Mouse (Mus musculus): ENCODE data around the gene Pgs1. TPM values are rescaled to one million over a fixed set of nuclear protein-coding genes. Genes with fewer than 3 reads are reported as not detected.
A peak's percentile ranks its signal among the peaks of the same experiment; 100 is the strongest.

Pgs1 gene
- total and polyA plus RNA-seq, 2 experiments from 2014 or later, result 55.0 to 62.0 TPM

DNA sequence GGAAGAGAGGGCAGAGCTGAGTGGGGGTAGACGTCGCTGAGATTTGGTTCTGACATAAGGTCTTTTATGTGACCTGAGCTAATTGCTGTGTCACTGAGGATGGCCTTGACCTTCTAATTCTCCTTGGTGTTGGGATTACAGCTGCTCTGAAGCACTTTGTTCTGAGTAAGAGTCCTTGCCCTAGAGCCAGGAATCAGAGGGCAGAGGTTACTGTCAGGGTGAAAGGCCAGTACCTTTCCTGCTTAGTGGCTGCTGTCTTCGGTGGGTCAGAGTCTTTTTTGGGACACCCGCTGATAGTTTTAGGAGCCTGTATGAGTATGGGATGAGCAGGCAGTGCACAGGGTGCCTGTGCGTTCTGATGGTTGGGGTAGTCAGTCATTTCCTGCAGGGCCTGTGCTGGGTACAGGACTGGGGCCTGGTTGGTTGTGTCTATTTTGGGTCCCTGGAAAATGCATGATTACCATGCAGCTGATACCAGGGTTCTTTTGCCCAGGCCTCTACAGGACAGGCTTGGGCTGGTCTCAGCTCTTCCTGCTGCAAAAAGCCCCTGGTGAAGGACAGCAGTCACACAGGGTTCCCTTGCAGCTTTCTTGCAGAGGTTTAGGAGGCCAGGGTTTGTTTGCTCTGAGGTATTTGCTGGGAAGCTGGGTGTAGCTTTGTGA is 22.2 kb downstream of the Pgs1 start:
- 49% methylated on average over 5 of the region's 5 CpGs for WGBS
- TF ChIP-seq CTCF (IDR thresholded peaks at IDR 0.05), result no peak
- Histone ChIP-seq H3K9ac (replicated peaks; ENCODE audit: low read length, poor library complexity, severe bottlenecking) (no peak overlapping the region), H3K4me2 (ENCODE audit: low read depth, low read length, poor library complexity, severe bottlenecking) (no peak overlapping the region), H3K9me3 (ENCODE audit: low read length) (no peaks in the 10 kb centered on the region), H3K4me3 (ENCODE audit: low read depth, low read length) (no peak overlapping the region), H3K27ac (ENCODE audit: low read depth, low read length) (no peak overlapping the region), H3K36me3 (ENCODE audit: insufficient read depth, low read length) (peaks cover 33% of the 10 kb centered on the region), H3K27me3 (ENCODE audit: insufficient read depth, low read length) (no peaks in the 10 kb centered on the region), H3K4me1 (ENCODE audit: insufficient read depth, low read length) (no peaks in the 10 kb centered on the region)
- no peak for DNase-seq (ENCODE audit: low spot score)
- no peak for ATAC-seq (ENCODE audit: low FRiP score)

DNA sequence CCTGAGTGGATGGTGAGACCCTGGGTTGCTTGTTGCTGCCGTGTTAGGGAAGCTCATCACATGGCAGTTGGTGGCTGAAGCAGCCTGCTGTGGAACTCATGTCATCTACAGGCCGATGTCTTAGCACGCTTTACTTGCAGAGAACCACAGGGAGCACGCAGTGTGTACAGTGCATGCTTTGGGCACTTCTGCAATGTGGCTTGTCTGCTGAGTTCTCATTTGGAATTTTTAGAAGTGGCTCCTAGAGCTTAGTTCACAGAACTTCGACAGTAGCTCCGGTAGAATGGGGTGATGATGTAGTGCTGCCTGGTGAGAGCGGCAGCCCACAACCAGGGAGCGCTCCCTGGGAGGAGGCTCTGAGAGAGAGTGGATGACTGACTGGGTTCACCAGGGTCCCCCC is 22.8 kb downstream of the Pgs1 start:
- Histone ChIP-seq H3K27ac (ENCODE audit: low read depth, low read length) (no peak overlapping the region), H3K9ac (replicated peaks; ENCODE audit: low read length, poor library complexity, severe bottlenecking) (no peak overlapping the region), H3K4me2 (ENCODE audit: low read depth, low read length, poor library complexity, severe bottlenecking) (no peak overlapping the region), H3K4me3 (ENCODE audit: low read depth, low read length) (no peak overlapping the region), H3K27me3 (ENCODE audit: insufficient read depth, low read length) (no peaks in the 10 kb centered on the region), H3K9me3 (ENCODE audit: low read length) (no peaks in the 10 kb centered on the region), H3K36me3 (ENCODE audit: insufficient read depth, low read length) (peaks cover 33% of the 10 kb centered on the region), H3K4me1 (ENCODE audit: insufficient read depth, low read length) (no peaks in the 10 kb centered on the region)
- TF ChIP-seq CTCF (IDR thresholded peaks at IDR 0.05), result no peak
- ATAC-seq (ENCODE audit: low FRiP score) (no peak), DNase-seq (ENCODE audit: low spot score) (no peak)
- 77% methylated on average over 8 of the region's 8 CpGs for WGBS

DNA sequence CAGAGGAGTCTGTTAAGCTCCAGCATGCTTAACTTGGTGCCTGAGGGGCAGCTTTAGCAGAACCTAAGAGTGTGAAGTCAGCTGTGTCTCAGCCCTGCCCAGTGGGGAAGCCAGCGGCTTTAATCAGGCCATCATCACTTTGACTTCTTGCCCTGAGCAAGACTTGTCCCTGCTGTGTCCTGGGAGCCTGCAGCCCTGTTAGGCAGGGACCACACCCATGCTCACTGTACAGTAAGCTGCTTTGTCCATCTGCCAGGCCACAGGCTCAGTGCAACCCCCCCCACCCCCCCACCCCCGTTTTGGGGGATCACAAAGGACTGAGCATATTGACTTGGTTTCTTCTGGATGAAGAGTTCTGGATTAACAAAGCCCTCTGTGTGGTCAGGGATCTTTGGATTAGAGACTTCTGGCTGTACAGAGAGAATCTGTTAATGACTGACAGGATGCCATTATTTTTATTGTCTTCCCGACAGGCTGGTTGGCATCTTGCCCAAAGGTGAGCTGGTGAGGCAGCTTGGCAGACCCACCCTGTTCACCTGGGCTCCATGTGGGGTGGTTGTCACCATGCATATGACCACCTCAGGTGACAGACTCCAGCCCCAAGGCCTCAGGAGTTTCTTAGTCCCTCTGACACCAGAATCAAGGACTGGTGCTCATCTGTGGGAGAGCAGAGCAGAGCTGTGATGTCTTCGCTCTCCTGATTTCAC is 23.9 kb downstream of the Pgs1 start:
- TF ChIP-seq CTCF (IDR thresholded peaks at IDR 0.05), result no peak
- Histone ChIP-seq H3K4me1 (ENCODE audit: insufficient read depth, low read length) (no peaks in the 10 kb centered on the region), H3K9ac (replicated peaks; ENCODE audit: low read length, poor library complexity, severe bottlenecking) (0 out of 2 replicates have a peak overlapping the region, but pooled peaks have one; percentile 13), H3K4me3 (ENCODE audit: low read depth, low read length) (no peak overlapping the region), H3K27ac (ENCODE audit: low read depth, low read length) (no peak overlapping the region), H3K9me3 (ENCODE audit: low read length) (no peaks in the 10 kb centered on the region), H3K27me3 (ENCODE audit: insufficient read depth, low read length) (no peaks in the 10 kb centered on the region), H3K4me2 (ENCODE audit: low read depth, low read length, poor library complexity, severe bottlenecking) (no peak overlapping the region), H3K36me3 (ENCODE audit: insufficient read depth, low read length) (peaks cover 23% of the 10 kb centered on the region)
- DNase-seq (ENCODE audit: low spot score) (peak; percentile 57), ATAC-seq (ENCODE audit: low FRiP score) (no peak)
- 40% methylated on average over 4 of the region's 4 CpGs for WGBS

DNA sequence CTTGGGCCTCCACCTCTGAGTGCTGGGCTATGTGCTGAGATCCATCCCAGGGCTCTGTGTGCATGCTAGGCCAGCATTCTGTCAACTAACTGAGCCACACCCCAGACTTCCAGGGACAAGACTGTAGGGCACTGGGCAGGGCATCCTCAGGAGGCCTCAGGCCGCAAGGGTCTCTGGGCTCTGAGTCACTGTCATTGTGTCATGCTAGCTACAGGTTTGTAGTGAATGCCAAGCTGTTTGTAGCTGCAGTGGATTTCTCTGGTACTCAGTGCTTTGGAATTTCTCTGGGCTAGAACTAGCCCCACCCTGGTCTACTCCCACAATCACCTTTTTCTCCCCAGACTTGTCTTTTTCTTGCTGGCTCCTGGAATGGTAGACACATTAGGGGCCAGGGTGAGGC is 26.5 kb downstream of the Pgs1 start:
- no peaks in the 10 kb centered on the region for H3K27me3 ChIP-seq (ENCODE audit: insufficient read depth, low read length)
- no peak overlapping the region for H3K27ac ChIP-seq (ENCODE audit: low read depth, low read length)
- H3K36me3 ChIP-seq (ENCODE audit: insufficient read depth, low read length), result peaks cover 16% of the 10 kb centered on the region
- TF ChIP-seq CTCF (IDR thresholded peaks at IDR 0.05), result no peak
- ATAC-seq (ENCODE audit: low FRiP score), result no peak
- no peak overlapping the region for H3K4me2 ChIP-seq (ENCODE audit: low read depth, low read length, poor library complexity, severe bottlenecking)
- H3K4me3 ChIP-seq (ENCODE audit: low read depth, low read length), result no peak overlapping the region
- H3K9me3 ChIP-seq (ENCODE audit: low read length), result no peaks in the 10 kb centered on the region
- 90% methylated on average over 1 of the region's 1 CpGs for WGBS
- DNase-seq (ENCODE audit: low spot score), result no peak
- no peaks in the 10 kb centered on the region for H3K4me1 ChIP-seq (ENCODE audit: insufficient read depth, low read length)
- H3K9ac ChIP-seq (replicated peaks; ENCODE audit: low read length, poor library complexity, severe bottlenecking), result no peak overlapping the region

DNA sequence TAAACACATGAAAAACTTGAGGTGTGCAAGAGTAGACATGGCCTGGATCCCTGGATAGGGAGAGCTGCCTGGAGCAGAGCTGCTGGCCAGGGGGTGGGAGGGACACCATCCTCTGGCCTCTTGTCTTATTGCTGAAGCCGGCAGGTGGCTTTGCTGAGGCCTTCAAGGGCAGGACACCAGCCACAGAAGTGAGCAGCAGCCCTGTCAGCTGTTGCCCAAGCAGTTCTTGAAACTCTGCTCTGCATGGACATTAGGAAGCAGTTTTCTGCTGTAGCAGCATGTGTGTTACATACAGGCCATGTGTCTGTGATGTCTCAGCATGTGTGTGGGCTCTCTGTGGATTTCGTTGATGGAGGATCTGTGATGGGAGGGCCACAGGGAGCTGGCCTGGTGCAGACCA is 27.2 kb downstream of the Pgs1 start:
- H3K27ac ChIP-seq (ENCODE audit: low read depth, low read length), result no peak overlapping the region
- 0 out of 2 replicates have a peak overlapping the region, but pooled peaks have one; percentile 8 for H3K9ac ChIP-seq (replicated peaks; ENCODE audit: low read length, poor library complexity, severe bottlenecking)
- H3K36me3 ChIP-seq (ENCODE audit: insufficient read depth, low read length), result peaks cover 18% of the 10 kb centered on the region
- ATAC-seq (ENCODE audit: low FRiP score) (no peak), DNase-seq (ENCODE audit: low spot score) (no peak)
- H3K4me3 ChIP-seq (ENCODE audit: low read depth, low read length), result no peak overlapping the region
- H3K4me2 ChIP-seq (ENCODE audit: low read depth, low read length, poor library complexity, severe bottlenecking), result no peak overlapping the region
- no peaks in the 10 kb centered on the region for H3K4me1 ChIP-seq (ENCODE audit: insufficient read depth, low read length)
- 66% methylated on average over 2 of the region's 2 CpGs for WGBS
- H3K9me3 ChIP-seq (ENCODE audit: low read length), result no peaks in the 10 kb centered on the region
- H3K27me3 ChIP-seq (ENCODE audit: insufficient read depth, low read length), result no peaks in the 10 kb centered on the region
- no peak for TF ChIP-seq CTCF (IDR thresholded peaks at IDR 0.05)

DNA sequence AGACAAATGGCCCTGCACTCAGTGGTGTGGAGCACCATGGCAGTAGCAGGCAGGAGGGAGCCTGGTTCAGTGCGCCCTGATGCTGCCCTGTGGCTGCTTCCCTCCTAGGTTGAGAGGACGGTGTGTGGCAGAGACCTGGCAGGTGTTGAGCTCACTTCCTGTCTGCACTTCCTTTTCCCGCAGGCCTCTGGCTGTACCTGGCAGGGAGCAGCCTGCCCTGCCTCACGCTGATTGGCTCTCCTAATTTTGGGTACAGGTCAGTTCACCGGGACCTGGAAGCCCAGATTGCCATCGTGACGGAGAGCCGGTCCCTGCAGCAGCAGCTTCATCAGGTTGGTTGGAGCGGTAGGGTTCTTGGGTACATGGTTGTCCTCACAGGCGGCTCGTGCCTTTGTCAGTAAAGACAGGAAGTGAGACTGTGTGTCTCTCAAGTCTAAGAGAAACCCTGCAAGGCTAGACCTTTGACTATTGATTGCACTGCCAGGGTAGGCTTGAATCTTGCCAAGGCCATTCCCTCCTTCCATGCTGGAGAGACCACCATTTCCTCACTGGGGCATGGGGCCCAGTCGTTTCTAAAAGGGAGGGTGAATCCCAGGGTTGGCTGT is 28.4 kb downstream of the Pgs1 start:
- Histone ChIP-seq H3K27ac (ENCODE audit: low read depth, low read length) (no peak overlapping the region), H3K27me3 (ENCODE audit: insufficient read depth, low read length) (no peaks in the 10 kb centered on the region), H3K4me1 (ENCODE audit: insufficient read depth, low read length) (no peaks in the 10 kb centered on the region), H3K9ac (replicated peaks; ENCODE audit: low read length, poor library complexity, severe bottlenecking) (no peak overlapping the region), H3K36me3 (ENCODE audit: insufficient read depth, low read length) (peaks cover 22% of the 10 kb centered on the region), H3K4me2 (ENCODE audit: low read depth, low read length, poor library complexity, severe bottlenecking) (no peak overlapping the region), H3K4me3 (ENCODE audit: low read depth, low read length) (no peak overlapping the region), H3K9me3 (ENCODE audit: low read length) (no peaks in the 10 kb centered on the region)
- TF ChIP-seq CTCF (IDR thresholded peaks at IDR 0.05), result no peak
- ATAC-seq (ENCODE audit: low FRiP score) (no peak), DNase-seq (ENCODE audit: low spot score) (no peak)
- 87% methylated on average over 12 of the region's 12 CpGs for WGBS

Measured in midbrain, postnatal 0 days (tissue).